Mouse (Mus musculus): ENCODE measurements around the gene Nle1. TPM values are rescaled to one million over a fixed set of nuclear protein-coding genes. Genes with fewer than 3 reads are reported as not detected.

Gene Nle1
- polyA plus RNA-seq, 1 experiment from 2014 or later: 40.3 TPM

DNA sequence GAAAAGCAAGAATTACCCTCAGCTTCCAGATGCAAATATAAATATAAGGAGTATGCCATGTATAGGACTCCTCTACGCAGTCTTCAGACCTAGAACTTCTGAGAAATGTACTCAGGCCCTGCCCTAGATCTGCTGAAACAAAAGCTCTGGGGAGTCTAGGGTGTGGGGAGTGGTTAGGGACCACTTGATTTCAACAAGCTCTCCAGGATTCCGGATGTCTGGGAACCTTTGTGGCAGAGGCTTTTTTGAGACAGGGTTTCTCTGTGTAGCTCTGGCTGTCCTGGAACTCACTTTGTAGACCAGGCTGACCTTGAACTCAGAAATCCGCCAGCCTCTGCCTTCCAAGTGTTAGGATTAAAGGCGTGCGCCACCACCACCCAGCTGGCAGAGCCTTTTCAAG lies 2.4 kb downstream of the Nle1 start:
- H3K4me3 ChIP-seq: no peak overlapping the region
- H3K36me3 ChIP-seq: peaks cover 60% of the 10 kb centered on the region
- H3K27ac ChIP-seq (replicated peaks): no peak overlapping the region
- H3K27me3 ChIP-seq (ENCODE audit: low read depth, poor library complexity, severe bottlenecking): peaks cover 12% of the 10 kb centered on the region; the same call in 1 of the 2 replicates
- WGBS: 96% methylated on average over 5 of the region's 5 CpGs
- no peak for DNase-seq (ENCODE audit: low spot score)
- no peaks in the 10 kb centered on the region for H3K9me3 ChIP-seq (replicated peaks)
- H3K4me1 ChIP-seq: peaks cover 15% of the 10 kb centered on the region

DNA sequence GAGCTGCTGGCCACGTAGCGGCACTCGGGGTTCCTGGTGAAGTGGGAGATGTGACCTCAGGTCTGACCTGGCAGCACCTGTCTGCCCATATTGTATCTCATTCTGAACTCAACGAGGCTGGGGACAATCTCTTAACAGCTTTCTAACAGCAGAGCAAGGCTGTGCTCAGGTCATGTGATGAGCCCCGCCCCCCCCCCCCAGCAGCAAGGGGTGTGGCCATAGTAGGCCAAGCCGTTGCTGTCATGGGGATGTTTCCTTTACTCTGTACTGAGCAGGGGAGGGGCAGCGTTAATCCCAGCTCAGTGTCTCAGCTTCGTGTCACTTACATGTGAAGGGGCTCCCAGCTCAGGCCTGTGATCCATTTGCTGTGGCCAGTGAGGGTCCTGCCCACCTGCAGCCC lies 3.3 kb downstream of the Nle1 start:
- Histone ChIP-seq H3K9me3 (replicated peaks) (no peaks in the 10 kb centered on the region), H3K27ac (replicated peaks) (no peak overlapping the region), H3K36me3 (peaks cover 68% of the 10 kb centered on the region), H3K4me1 (peaks cover 15% of the 10 kb centered on the region), H3K27me3 (ENCODE audit: low read depth, poor library complexity, severe bottlenecking) (peaks cover 8% of the 10 kb centered on the region; the same call in 1 of the 2 replicates), H3K4me3 (no peak overlapping the region)
- DNase-seq (ENCODE audit: low spot score): no peak
- WGBS: 70% methylated on average over 8 of the region's 8 CpGs

GRCm38 (mm10) chr11:82901606-82902310 lies 6.5 kb downstream of the Nle1 start:
- WGBS: 94% methylated on average over 20 of the region's 20 CpGs
- DNase-seq (ENCODE audit: low spot score): no peak
- no peaks in the 10 kb centered on the region for H3K4me1 ChIP-seq
- no peak overlapping the region for H3K4me3 ChIP-seq
- H3K27me3 ChIP-seq (ENCODE audit: low read depth, poor library complexity, severe bottlenecking): no peaks in the 10 kb centered on the region
- no peaks in the 10 kb centered on the region for H3K9me3 ChIP-seq (replicated peaks)
- H3K27ac ChIP-seq (replicated peaks): no peak overlapping the region
- H3K36me3 ChIP-seq: peaks cover 94% of the 10 kb centered on the region

DNA sequence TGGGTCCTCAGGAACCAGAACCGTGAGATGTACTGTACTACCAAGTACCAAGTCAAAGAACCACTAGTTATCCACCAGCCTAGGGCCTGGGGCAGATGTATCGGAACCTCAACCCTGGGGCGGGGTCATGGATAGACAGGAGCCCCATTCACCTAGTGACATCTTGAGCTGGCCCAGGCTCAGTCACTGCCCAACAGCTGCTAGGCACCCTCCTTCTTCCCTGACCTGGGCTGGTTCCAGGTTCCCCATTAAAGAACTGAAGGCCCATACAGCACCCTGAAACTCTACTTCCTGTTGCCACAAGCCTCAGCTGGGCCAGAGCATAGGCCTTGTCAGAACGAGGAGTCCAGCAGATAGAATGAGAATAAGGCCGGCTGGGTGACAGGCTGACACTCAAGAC lies 8.5 kb downstream of the Nle1 start:
- H3K27ac ChIP-seq (replicated peaks): no peak overlapping the region
- no peak for DNase-seq (ENCODE audit: low spot score)
- H3K9me3 ChIP-seq (replicated peaks): no peaks in the 10 kb centered on the region
- peaks cover 74% of the 10 kb centered on the region for H3K36me3 ChIP-seq
- WGBS: 95% methylated on average over 5 of the region's 5 CpGs
- H3K4me3 ChIP-seq: no peak overlapping the region
- no peaks in the 10 kb centered on the region for H3K4me1 ChIP-seq
- no peaks in the 10 kb centered on the region for H3K27me3 ChIP-seq (ENCODE audit: low read depth, poor library complexity, severe bottlenecking)

GRCm38 (mm10) chr11:82897478-82897877 lies 10.7 kb downstream of the Nle1 start:
- Histone ChIP-seq H3K27me3 (ENCODE audit: low read depth, poor library complexity, severe bottlenecking) (no peaks in the 10 kb centered on the region), H3K4me3 (no peak overlapping the region), H3K9me3 (replicated peaks) (no peaks in the 10 kb centered on the region), H3K4me1 (no peaks in the 10 kb centered on the region), H3K27ac (replicated peaks) (no peak overlapping the region), H3K36me3 (peaks cover 51% of the 10 kb centered on the region)
- no peak for DNase-seq (ENCODE audit: low spot score)
- WGBS: 85% methylated on average over 10 of the region's 10 CpGs

- Histone ChIP-seq H3K27ac (replicated peaks) (no peak within 1 kb of the TSS), H3K4me3 (no peak within 1 kb of the TSS), H3K27me3 (ENCODE audit: low read depth, poor library complexity, severe bottlenecking) (peaks cover 11% of the 10 kb centered on the region), H3K9me3 (replicated peaks) (no peaks in the 10 kb centered on the region), H3K4me1 (peaks cover 25% of the 10 kb centered on the region), H3K36me3 (peaks cover under 1% of the 10 kb centered on the region)
- 66% methylated on average over 7 of the region's 7 CpGs for WGBS
- no peak for DNase-seq (ENCODE audit: low spot score)
Measured at GRCm38 (mm10) chr11:82891936-82892335, 16.3 kb downstream of the Nle1 start, which contains the start of gene Fndc8. TSS of gene Fndc8 (plus strand) at chr11:82892124.

DNA sequence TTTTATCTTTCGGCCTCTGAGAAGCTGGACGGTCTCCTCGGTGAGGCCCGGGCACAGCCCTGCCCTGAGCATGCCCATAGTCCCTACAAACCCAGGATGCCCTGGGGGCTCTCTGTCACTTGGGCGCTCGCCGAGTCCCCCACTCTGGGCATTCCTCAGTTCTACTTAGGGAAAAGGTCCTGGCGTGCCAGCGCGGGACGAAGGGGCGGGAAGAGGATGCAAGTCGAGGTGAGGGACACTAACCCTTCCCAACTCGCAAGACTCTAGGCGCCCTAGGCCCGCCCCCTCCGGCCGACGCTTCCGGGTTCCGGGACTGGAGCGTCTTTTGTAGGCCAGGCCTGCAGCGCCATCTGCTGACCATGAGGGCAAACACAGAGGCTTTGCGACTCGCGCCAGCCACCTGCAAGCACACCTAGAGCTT lies 17.9 kb downstream of the Nle1 start, which contains the start of gene Rad51d:
Gene Rad51d, minus strand, starts transcription at position 273 of the 421 bp plus-strand sequence.
- DNase-seq (ENCODE audit: low spot score): peak; percentile 93
- peaks cover 25% of the 10 kb centered on the region for H3K4me1 ChIP-seq
- H3K9me3 ChIP-seq (replicated peaks): no peaks in the 10 kb centered on the region
- H3K27me3 ChIP-seq (ENCODE audit: low read depth, poor library complexity, severe bottlenecking): peaks cover 11% of the 10 kb centered on the region
- no peaks in the 10 kb centered on the region for H3K36me3 ChIP-seq
- H3K27ac ChIP-seq (replicated peaks): peak within 1 kb of the TSS; percentile 87
- peak within 1 kb of the TSS; percentile 73 for H3K4me3 ChIP-seq
- under 1% methylated on average over 26 of the region's 26 CpGs for WGBS

DNA sequence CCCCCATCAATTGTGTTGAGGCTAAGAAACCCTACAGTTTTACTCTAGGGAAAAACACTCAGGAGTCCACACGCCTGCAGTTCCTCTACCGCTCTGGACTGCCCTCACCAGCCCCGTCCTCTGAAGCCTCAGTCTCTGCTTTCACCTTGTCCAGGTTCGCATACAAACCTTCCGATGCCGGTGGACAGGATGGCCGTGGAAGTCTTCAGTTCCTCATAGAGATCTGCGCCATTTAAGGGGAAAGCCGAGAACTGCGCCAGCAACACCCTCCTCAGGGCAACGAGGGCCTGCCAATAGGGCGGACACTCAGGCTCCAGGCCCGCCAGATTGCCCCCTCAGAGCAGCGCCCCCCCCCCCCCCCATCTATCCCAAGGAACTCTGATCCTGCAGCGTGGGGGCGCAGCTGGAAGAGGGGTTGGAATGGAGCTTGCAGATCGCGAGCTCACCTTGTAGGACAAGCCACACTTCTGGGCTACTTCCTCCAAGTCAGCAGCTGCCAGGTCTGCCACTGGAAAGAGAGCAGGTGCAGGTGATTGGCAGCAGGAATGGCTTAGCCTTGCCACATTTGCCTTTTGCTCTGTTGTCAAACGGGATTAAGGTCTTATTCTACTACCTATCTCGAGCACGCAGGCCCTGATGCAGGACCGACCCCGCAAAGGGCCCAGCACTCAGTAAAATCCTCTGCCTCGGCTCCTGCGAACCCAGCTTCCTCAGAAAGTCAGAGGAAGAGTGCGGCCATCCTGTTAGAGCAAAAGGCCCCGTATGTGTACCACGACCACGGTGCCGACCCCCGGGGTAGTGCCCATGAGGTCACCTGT lies 18.5 kb downstream of the Nle1 start:
- Histone ChIP-seq H3K9me3 (replicated peaks) (no peaks in the 10 kb centered on the region), H3K36me3 (0 out of 2 replicates have a peak, but pooled peaks cover 2% of the 10 kb centered on the region), H3K27ac (replicated peaks) (peak overlapping the region; percentile 87), H3K4me1 (peaks cover 25% of the 10 kb centered on the region), H3K27me3 (ENCODE audit: low read depth, poor library complexity, severe bottlenecking) (peaks cover 11% of the 10 kb centered on the region), H3K4me3 (peak overlapping the region; percentile 73)
- peak; percentile 44 for DNase-seq (ENCODE audit: low spot score)
- WGBS: 7% methylated on average over 31 of the region's 31 CpGs

DNA sequence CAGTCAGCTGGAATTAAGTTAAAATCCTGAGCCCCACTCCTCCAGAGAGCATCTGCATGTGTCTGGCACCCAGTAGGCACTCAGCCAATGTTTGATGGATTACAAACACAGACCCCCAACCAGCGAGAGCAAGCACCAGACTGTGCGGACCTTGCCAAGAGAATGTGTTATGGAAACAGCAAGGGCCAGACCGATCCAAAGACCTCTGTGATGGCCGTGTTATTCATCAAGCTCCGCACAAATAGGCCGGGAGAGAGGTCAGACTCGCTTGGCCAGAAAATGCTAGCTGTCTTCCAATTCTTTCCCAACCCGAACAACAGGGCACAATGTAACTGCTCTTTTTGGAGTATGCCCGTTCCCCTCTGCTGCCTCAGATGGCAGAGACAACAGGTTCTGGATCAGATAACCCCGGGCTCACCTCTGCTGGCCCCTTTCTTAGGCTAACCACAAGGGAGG lies 19.7 kb downstream of the Nle1 start:
- H3K4me1 ChIP-seq: peaks cover 25% of the 10 kb centered on the region
- WGBS: 79% methylated on average over 10 of the region's 10 CpGs
- H3K27me3 ChIP-seq (ENCODE audit: low read depth, poor library complexity, severe bottlenecking): peaks cover 11% of the 10 kb centered on the region
- no peak overlapping the region for H3K27ac ChIP-seq (replicated peaks)
- no peak for DNase-seq (ENCODE audit: low spot score)
- H3K4me3 ChIP-seq: peak overlapping the region; percentile 7; the same call in 1 of the 2 replicates
- no peaks in the 10 kb centered on the region for H3K9me3 ChIP-seq (replicated peaks)
- 0 out of 2 replicates have a peak, but pooled peaks cover 2% of the 10 kb centered on the region for H3K36me3 ChIP-seq

- Histone ChIP-seq H3K9me3 (replicated peaks) (no peaks in the 10 kb centered on the region), H3K27ac (replicated peaks) (no peak overlapping the region), H3K36me3 (peaks cover 15% of the 10 kb centered on the region), H3K4me3 (no peak overlapping the region), H3K27me3 (ENCODE audit: low read depth, poor library complexity, severe bottlenecking) (peaks cover 3% of the 10 kb centered on the region), H3K4me1 (peaks cover 25% of the 10 kb centered on the region)
- DNase-seq (ENCODE audit: low spot score): no peak
- 87% methylated on average over 3 of the region's 3 CpGs for WGBS
Measured at GRCm38 (mm10) chr11:82886559-82886958, 21.7 kb downstream of the Nle1 start.

DNA sequence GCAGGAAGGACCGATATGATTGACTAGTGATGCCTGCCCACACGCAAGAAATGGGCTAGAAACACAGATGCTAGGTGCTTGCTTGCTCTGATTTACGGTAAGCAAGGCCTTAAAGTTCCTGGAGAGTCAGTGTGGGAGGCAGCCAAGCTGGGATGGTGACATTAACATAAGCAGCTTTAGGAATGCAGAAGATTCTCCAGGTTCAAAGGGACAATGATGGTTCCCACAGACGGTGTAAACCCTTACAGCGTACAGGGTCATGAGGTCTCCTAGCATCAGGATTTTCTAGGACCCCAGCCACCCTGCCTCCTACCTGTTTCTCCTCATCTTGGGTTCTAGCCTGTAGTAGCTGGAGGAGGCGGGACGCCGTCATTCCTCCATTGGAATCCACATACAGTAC lies 25.0 kb downstream of the Nle1 start:
- Histone ChIP-seq H3K27me3 (ENCODE audit: low read depth, poor library complexity, severe bottlenecking) (no peaks in the 10 kb centered on the region), H3K9me3 (replicated peaks) (no peaks in the 10 kb centered on the region), H3K4me1 (peaks cover 5% of the 10 kb centered on the region), H3K36me3 (peaks cover 33% of the 10 kb centered on the region), H3K4me3 (no peak overlapping the region), H3K27ac (replicated peaks) (no peak overlapping the region)
- WGBS: 71% methylated on average over 8 of the region's 8 CpGs
- no peak for DNase-seq (ENCODE audit: low spot score)

GRCm38 (mm10) chr11:82877726-82878344 lies 30.4 kb downstream of the Nle1 start:
- H3K27ac ChIP-seq (replicated peaks): no peak overlapping the region
- H3K36me3 ChIP-seq: peaks cover 31% of the 10 kb centered on the region
- H3K27me3 ChIP-seq (ENCODE audit: low read depth, poor library complexity, severe bottlenecking): no peaks in the 10 kb centered on the region
- WGBS: 91% methylated on average over 7 of the region's 7 CpGs
- no peaks in the 10 kb centered on the region for H3K9me3 ChIP-seq (replicated peaks)
- DNase-seq (ENCODE audit: low spot score): no peak
- H3K4me3 ChIP-seq: no peak overlapping the region
- H3K4me1 ChIP-seq: no peaks in the 10 kb centered on the region

Data from midbrain, embryonic 10.5 days (tissue).